Mouse (Mus musculus) Patski (cell line): Measurements from ENCODE around the gene Gm4779. TPM values are rescaled to one million over a fixed set of nuclear protein-coding genes. Genes with fewer than 3 reads are reported as not detected.

Source experiments
- ATAC-seq: fragments of 100-300 bp; one replicate; pipeline ENCODE4 v1.8.0; 2021
- CTCF ChIA-PET: fragments of 350-600 bp; sonication (Branson Sonifier 250); formaldehyde crosslinking; loops from one replicate; lab custom pipeline; 2022; ENCODE audit warnings: inconsistent platforms; lab: Charles Lee
- POLR2A ChIA-PET: fragments of 350-600 bp; sonication (Branson Sonifier 250); formaldehyde crosslinking; loops from one replicate; lab custom pipeline; 2022; ENCODE audit warnings: antibody characterized with exemption, inconsistent platforms; lab: Charles Lee
- DNase-seq: peaks from one replicate; pipeline ENCODE4 v3.0.0-alpha.2; 2011; ENCODE audit warnings: low read depth, low spot score
- H3K27me3 ChIP-seq: fragments of 371-371 bp; one replicate; pipeline ENCODE4 v1.5.1; 2021
- CTCF ChIP-seq: fragments of 100-300 bp; IDR thresholded peaks from one replicate; pipeline ENCODE4 v1.5.1; 2021
- in situ Hi-C: fragments of 300-500 bp; cut with MboI; formaldehyde crosslinking; loops from 3 replicates; pipeline ENCODE4 v1.11.1; 2018; ENCODE audit warnings: low pct_unique_long_range_greater_than_20kb, mixed read lengths
- polyA plus RNA-seq: library from polyadenylated mRNA; unstranded; gene quantifications from one replicate; pipeline ENCODE4 v1.2.3, GENCODE M21; 2021

The Gm4779 gene
- polyA plus RNA-seq, 1 experiment from 2014 or later = not detected

DNA sequence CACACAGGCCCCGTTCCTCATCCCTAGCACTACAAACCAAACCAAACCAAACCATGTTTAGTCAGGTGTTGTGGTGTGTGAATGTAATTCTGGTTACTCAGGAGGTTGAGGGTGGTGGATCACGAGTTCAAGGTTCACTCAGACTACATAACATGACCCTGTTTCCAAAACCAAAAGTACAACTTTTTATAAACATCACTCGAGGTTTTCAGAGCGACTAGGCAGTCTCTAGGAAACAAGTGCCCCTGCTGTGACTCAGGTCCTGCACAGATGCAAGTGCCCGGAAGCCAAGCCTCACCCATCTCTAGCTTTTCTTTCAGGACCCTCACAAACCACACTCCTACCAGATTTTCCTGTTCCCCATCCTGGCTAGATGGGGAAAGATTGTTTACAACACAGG is 29.6 kb downstream of the Gm4779 start:
- DNase-seq = no peak
- POLR2A ChIA-PET = interaction anchor here (0.7 kb wide), 1 partner anchor 191 kb away, joined by 6 read pairs; no protein-coding TSS in a partner anchor
- TF ChIP-seq CTCF = no peak
- no peak for ATAC-seq
- CTCF ChIA-PET = no interaction called here
- H3K27me3 ChIP-seq = peaks cover 19% of the 10 kb centered on the region
- in situ Hi-C loops = no loop called here

- TF ChIP-seq CTCF = no peak
- ATAC-seq (no peak), DNase-seq (no peak)
- ChIA-PET POLR2A (no interaction called here), CTCF (interaction anchor here (1.0 to 1.9 kb wide), 2 partner anchors 10 to 16 kb away, joined by 3 to 6 read pairs; no protein-coding TSS in a partner anchor)
- H3K27me3 ChIP-seq = peaks cover 9% of the 10 kb centered on the region
- in situ Hi-C loops = no loop called here
These were observed 39.7 kb downstream of the Gm4779 start for GRCm38 (mm10) chrX:101754478-101754877.

DNA sequence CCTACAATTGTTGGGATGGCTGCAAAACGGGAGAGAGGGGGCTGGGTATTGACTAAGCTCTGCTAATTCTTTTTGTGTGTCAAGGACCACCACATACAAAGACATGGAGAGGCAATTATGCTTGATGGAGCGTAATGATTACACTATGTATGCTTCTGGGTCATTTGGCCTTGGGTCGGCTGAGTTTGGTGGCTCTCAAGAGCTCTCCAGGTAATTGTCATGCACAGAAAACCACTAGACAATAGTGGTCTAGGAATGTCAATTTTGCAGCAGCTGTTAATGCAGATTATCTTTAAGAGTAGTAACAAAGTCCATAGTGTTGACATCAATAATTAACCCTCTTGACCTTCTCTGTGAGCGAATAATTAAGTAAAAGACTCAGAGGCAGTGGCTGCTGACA is 44.1 kb downstream of the Gm4779 start:
- ChIA-PET CTCF (interaction anchor here (1.4 kb wide), 1 partner anchor 17 kb away, joined by 3 read pairs; no protein-coding TSS in a partner anchor), POLR2A (no interaction called here)
- peaks cover 9% of the 10 kb centered on the region for H3K27me3 ChIP-seq
- no peak for ATAC-seq
- in situ Hi-C loops = no loop called here
- no peak for DNase-seq
- no peak for TF ChIP-seq CTCF

DNA sequence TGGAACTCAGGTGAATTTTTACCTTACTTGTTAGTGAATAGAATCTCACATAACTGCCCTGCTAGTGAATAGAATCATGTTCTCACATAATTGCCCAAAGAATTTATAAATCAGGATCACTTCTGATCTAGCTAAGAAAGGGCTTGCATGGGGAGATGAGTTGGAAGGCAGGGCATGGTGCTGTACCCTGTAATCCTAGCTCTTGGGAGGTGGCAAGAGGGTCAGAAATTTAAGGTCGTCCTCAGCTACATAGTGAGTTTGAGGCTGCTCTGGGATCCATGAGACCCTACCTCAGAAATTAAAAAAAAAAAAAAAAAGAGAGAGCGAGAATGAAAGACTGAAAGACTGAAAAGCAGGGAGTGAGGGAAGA is 53.2 kb downstream of the Gm4779 start:
- ChIA-PET POLR2A (no interaction called here), CTCF (no interaction called here)
- no peak for TF ChIP-seq CTCF
- ATAC-seq (no peak), DNase-seq (no peak)
- H3K27me3 ChIP-seq = peaks cover 11% of the 10 kb centered on the region
- in situ Hi-C loops = no loop called here

DNA sequence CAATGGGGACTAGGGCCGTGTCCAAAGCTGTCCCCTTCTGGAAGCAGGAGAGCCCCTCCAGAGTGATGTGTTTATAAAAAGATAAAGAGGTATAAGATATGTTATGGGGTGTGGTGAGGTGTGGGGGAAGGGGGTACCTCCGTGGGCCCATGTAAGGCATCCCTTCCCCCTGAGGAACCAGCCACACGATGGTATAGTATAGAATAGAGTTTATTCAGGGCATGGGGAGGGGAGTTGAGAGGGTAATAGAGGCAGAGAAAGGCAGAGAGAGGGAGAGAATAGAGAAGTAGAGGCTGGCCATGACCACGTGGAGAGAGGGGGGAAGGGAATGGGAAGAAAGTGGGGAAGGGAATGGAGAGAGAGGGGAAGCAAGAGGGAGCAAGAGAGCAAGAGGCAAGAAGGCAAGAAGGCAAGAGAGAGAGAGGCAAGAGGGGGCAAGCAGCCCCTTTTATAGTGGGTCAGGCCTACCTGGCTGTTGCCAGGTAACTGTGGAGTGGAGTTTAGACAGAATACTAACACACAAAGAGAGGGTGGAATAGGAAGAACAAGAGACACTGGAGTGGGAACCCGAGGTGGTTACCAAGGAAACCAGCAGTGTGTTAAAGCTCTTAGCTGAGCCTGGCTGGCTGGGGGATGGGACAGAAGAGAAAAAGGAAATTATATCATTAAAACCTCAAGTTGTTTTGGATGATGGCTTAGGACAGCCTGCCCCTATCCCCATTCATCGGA is 53.7 kb downstream of the Gm4779 start:
- no peak for ATAC-seq
- peak; percentile 19 for DNase-seq
- H3K27me3 ChIP-seq = peaks cover 13% of the 10 kb centered on the region
- in situ Hi-C loops = no loop called here
- POLR2A ChIA-PET = no interaction called here
- CTCF ChIA-PET = no interaction called here
- TF ChIP-seq CTCF = no peak

Other genes starting within 250 kb of the Gm4779 start
- gene Ogt, start 154.4 kb downstream of the Gm4779 start, polyA plus RNA-seq = 116 TPM
- gene Cxcr3, start 60.2 kb downstream of the Gm4779 start, polyA plus RNA-seq = not detected
- 0.13 TPM for gene 8030474K03Rik, start 233 bp upstream of the Gm4779 start, polyA plus RNA-seq
- gene Nhsl2, start 55.0 kb upstream of the Gm4779 start, polyA plus RNA-seq = 1.9 TPM